Mouse (Mus musculus): ENCODE data around the gene Cryzl1.

- TF ChIP-seq POLR2A (IDR thresholded peaks at IDR 0.05; ENCODE audit: borderline replicate concordance, control insufficient read depth, low read depth, low read length) (no peak), CTCF (IDR thresholded peaks at IDR 0.05; ENCODE audit: control insufficient read depth, insufficient read depth, low read length) (no peak)
Observed at GRCm38 (mm10) chr16:91734771-91735170, 6.0 kb upstream of the Cryzl1 start.
